Mouse (Mus musculus) layer of hippocampus, adult 2 months (tissue): ENCODE measurements at regions not wholly inside any gene's neighbourhood (a gene's known extent, or its start where the extent isn't known, plus 50 kb on each side); places are given as distances from the start of the nearest gene placed in this dataset.

Source experiments
- DNase-seq, 2 experiments: peaks; one replicate each; pipeline ENCODE4 v3.0.0; 2022; ENCODE audit warnings: low spot score in 2 of 2
- H3K27ac ChIP-seq: fragments of 200-600 bp; 2 replicates; pipeline ENCODE4 v1.8.1; 2022
- H3K4me3 ChIP-seq: fragments of 200-600 bp; 2 replicates; pipeline ENCODE4 v1.8.1; 2022; ENCODE audit warnings: mild to moderate bottlenecking
- CTCF ChIP-seq: fragments of 200-600 bp; conservative IDR thresholded peaks from 2 replicates; pipeline ENCODE4 v1.8.1; 2022; ENCODE audit warnings: antibody characterized with exemption, mild to moderate bottlenecking, moderate library complexity

DNA sequence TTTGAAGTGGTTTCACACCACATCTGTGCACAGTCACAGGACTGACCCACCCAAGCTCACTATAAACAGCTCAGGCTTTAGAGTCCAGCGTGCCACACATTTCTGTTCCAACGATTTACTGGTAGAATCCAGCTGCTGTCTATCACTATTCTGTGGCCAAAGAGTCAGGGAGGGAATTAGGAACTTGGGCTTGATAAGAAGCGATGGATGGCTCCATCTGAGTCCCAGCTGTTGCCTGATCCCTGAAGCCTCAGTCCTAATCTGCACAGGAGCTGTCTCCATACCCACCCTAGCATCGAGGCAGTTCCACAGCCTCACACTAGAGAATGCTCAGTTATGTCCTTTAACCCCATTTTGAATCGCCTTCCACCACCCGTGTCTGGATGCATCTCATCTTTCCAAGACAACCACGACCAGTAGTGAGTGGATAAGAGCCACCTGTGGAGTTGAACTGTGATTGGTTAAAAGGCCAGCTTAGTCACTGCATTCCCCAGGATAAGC is 173.0 kb downstream of the Fndc1 start:
- no peak for DNase-seq
- no peak for TF ChIP-seq CTCF
- no peak overlapping the region for H3K4me3 ChIP-seq
- no peak overlapping the region for H3K27ac ChIP-seq

GRCm38 (mm10) chr17:7652037-7652436 is 175.1 kb downstream of the Fndc1 start:
- DNase-seq = peak in 1 of 2 experiments; percentile 27
- no peak for TF ChIP-seq CTCF

GRCm38 (mm10) chr17:7650417-7650816 is 176.7 kb downstream of the Fndc1 start:
- no peak for DNase-seq
- no peak overlapping the region for H3K4me3 ChIP-seq
- no peak for TF ChIP-seq CTCF
- no peak overlapping the region for H3K27ac ChIP-seq

More at GRCm38 (mm10) chr17:7652037-7652436, 175.1 kb downstream of the Fndc1 start:
- H3K27ac ChIP-seq = no peak overlapping the region
- H3K4me3 ChIP-seq = no peak overlapping the region

DNA sequence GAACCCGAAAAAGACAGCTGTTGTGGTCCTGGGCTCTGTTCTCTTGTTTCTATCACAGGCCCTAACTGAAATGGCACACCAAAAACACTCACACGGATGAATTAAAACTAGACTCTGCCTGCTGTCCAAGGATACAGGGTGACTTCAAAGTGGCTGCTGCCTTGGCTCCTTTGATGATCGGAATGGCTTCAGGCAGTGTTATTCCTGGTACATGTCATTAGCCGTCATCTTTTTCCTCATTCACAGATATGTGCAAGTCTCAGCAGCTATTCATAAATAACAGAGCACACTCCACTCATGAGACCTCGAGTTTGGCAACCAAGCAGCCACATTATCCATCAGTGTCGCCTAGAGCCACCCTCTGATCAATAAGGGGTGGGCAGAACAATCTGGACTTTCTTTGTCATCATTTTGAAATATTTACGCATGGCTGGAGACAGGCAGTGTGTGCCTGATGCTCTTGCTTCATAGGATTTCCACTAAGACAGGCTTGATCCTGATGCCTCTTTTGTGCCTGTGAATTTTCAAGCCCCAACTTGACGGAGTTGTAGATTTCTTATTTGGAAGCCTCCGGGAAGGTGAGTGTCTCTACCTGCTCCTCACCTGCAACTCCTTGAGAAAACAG is 182.1 kb downstream of the Fndc1 start:
- no peak overlapping the region for H3K27ac ChIP-seq
- no peak for TF ChIP-seq CTCF
- H3K4me3 ChIP-seq = no peak overlapping the region
- peak in 1 of 2 experiments; percentile 10 for DNase-seq

DNA sequence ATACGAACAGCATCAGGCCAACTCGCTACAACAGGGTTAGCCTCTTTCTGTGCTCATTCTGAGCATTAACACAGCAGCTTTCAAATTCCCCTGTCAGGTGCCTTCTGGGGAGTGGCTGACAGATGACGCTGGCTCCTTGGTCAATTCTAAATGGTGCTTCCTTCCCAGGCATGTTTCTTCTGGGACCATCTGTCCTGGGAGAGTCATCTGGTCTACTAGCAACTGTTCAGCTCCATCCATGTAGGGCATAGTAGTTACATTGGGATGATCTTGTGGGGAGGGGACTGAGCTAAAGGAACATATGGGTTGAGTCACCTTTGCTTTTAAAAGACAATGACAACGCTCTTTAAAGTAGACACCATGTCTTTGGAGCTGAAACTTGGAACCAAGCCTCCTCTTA is 183.5 kb downstream of the Fndc1 start:
- Histone ChIP-seq H3K27ac (no peak overlapping the region), H3K4me3 (no peak overlapping the region)
- no peak for DNase-seq
- no peak for TF ChIP-seq CTCF

GRCm38 (mm10) chr17:7642442-7642887 is 184.6 kb downstream of the Fndc1 start:
- Histone ChIP-seq H3K27ac (no peak overlapping the region), H3K4me3 (no peak overlapping the region)
- TF ChIP-seq CTCF = no peak
- no peak for DNase-seq

DNA sequence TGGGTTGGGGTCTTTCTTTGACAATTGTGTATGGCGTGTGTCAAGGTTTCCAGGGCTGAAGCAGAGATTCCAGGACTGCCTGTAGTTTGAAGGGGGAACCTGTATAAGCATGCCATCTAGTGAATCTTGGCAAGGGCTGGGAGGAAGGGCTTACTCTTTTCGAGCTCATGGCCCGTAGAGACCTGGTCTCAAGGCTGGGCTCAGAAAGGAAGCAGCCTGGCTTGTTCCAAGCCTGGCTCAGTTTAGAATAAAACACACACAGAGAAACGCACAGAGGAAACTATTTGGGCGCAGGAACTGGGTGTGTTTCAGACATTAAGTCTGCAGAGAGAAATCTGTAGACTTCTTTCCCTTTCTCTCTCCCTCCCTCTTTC is 192.8 kb downstream of the Fndc1 start:
- H3K4me3 ChIP-seq = no peak overlapping the region
- no peak overlapping the region for H3K27ac ChIP-seq
- TF ChIP-seq CTCF = no peak
- DNase-seq = no peak

DNA sequence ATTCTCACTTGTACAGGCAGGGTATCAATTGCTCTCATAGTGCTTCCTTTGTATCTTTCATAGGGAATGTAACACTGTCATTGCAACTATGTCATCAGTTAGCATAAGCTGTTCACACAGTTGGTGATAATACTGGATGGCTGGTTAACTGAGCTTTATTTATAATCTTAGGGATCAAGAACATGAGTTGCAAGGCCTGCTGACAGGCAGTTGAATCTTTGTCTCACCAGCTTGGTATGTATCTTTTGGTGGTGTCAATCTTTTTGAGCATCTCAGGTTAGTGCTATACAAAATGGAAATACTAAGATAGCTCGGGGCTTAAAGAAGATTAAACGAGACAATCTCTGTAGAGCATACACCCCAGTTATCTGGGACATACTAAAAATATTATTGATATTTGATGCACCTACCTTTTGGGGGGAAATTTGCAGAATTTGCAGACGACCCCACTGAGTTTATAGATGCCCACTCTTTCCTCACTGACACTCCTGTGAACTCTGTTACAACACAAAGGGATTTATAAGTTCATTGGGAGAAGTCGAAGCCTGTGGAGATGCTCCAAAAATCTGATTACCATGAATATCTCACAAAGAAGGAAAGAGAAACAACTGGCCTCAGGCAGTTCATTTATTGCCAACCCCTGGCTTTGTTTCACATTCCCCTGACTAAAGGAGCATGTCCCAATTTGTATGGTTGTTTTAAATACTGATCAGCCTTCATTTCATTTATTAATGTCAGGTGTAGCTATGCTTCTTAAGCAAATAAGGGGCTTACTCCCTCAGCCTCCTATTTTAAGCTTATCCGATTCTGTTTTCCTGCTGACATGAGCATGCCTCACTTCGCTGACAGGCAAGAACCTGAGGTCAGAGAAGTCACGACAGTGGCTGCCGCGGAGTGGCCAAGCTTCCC is 193.5 kb downstream of the Fndc1 start:
- no peak for DNase-seq
- H3K4me3 ChIP-seq = no peak overlapping the region
- no peak overlapping the region for H3K27ac ChIP-seq
- no peak for TF ChIP-seq CTCF

GRCm38 (mm10) chr17:7625746-7626145 is 201.4 kb downstream of the Fndc1 start:
- H3K27ac ChIP-seq = no peak overlapping the region
- no peak for DNase-seq
- no peak for TF ChIP-seq CTCF
- H3K4me3 ChIP-seq = no peak overlapping the region

DNA sequence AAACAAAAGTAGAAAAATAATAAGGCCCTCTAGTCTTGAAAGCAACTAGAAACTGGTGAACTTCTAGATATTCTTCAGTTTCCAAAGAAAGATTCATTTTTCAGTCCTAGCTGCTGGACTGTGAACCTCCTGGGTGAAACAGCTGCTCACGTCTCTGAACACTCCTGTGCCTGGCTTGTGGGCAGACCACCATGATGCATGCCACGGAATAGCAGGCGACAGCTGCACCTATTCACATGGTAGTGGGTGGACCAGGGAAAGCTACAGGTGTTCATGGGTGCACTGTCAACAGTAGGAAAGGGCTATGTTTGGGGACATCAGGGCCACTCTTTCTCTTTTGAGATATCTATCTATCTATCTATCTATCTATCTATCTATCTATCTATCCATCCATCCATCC is 203.7 kb downstream of the Fndc1 start:
- no peak overlapping the region for H3K27ac ChIP-seq
- no peak overlapping the region for H3K4me3 ChIP-seq
- no peak for DNase-seq
- no peak for TF ChIP-seq CTCF

DNA sequence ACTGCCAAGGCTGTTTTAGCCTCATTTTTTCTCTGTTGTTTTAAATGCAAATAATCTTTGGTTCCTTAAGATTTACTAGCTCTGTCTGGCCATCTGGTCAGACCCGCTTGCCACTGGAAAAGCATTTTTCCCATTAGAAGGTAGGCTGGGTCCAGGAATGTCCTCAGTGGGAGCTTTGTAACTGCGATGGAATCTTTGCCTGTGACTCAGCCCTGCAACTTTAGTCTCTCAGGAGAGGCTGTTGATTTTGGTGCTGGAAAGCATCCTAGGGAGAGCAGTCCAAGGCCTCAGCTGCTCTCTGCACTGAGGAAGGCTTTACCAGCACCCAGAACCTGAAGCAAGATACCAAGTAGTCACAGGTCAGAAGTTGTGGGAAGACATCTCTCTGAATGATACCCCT is 205.8 kb downstream of the Fndc1 start:
- no peak overlapping the region for H3K4me3 ChIP-seq
- no peak for TF ChIP-seq CTCF
- no peak for DNase-seq
- H3K27ac ChIP-seq = no peak overlapping the region

- TF ChIP-seq CTCF = no peak
- Histone ChIP-seq H3K27ac (no peak overlapping the region), H3K4me3 (no peak overlapping the region)
- no peak for DNase-seq
These were observed 206.9 kb downstream of the Fndc1 start for GRCm38 (mm10) chr17:7620166-7620565.

- no peak for TF ChIP-seq CTCF
- H3K4me3 ChIP-seq = no peak overlapping the region
- H3K27ac ChIP-seq = no peak overlapping the region
- no peak for DNase-seq
These were observed 207.5 kb downstream of the Fndc1 start for GRCm38 (mm10) chr17:7619641-7620040.

GRCm38 (mm10) chr17:7608046-7608445 is 219.1 kb downstream of the Fndc1 start:
- H3K27ac ChIP-seq = no peak overlapping the region
- no peak for TF ChIP-seq CTCF
- no peak overlapping the region for H3K4me3 ChIP-seq
- no peak for DNase-seq
